In the genomic region with DNA sequence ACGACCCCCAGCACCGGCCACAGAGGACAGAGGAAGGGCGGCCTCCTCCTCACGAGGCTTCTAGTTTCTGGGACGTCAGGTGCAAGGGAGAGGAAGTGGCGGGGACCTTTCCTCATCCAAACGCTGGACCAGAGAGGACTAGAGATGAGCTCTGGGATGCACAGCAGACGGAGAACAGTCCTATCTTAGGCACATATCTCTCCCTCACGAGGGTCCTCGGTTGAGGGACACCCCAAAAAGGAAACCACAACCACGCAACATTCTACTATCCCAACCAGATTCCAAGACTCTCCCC, we compare ENCODE assay signal across 9 mouse cellular contexts. TPM values are rescaled to one million over a fixed set of nuclear protein-coding genes. Genes with fewer than 3 reads are reported as not detected.
DNase-seq lines count a peak whose midpoint lies in the region; ATAC-seq and TF ChIP-seq lines count a peak whose summit lies in the region.
"Had no signal": no experiment of that assay in that cellular context is flagged by ENCODE, and none has a peak within 500 bp of the region (broad histone marks: within the 10 kb centered on the region; RNA-seq: fewer than 3 reads in every experiment).

No protein-coding gene starts in this region.

- whole genome bisulfite sequencing in kidney, postnatal 0 days: 3% methylated on average over 11 of the region's 11 CpGs
- WGBS in embryonic facial prominence, embryonic 14.5 days: 7% methylated on average over 11 of the region's 11 CpGs
- WGBS in intestine, postnatal 0 days: 7% methylated on average over 11 of the region's 11 CpGs
- whole genome bisulfite sequencing in neural tube, embryonic 11.5 days: 2% methylated on average over 11 of the region's 11 CpGs

- peak overlapping the region; percentile 64 for H3K4me3 ChIP-seq in kidney, postnatal 0 days (replicated peaks; ENCODE audit: low read depth, low read length)
- peak overlapping the region; percentile 66 for H3K4me3 ChIP-seq in embryonic facial prominence, embryonic 14.5 days (ENCODE audit: low read depth, low read length)
- H3K4me3 ChIP-seq in intestine, postnatal 0 days (ENCODE audit: low read depth, low read length): peak overlapping the region; percentile 59
- peak overlapping the region; percentile 94 for H3K4me3 ChIP-seq in neural tube, embryonic 11.5 days (ENCODE audit: low read depth, low read length)

- H3K4me1 ChIP-seq in kidney, postnatal 0 days (replicated peaks; ENCODE audit: insufficient read depth, low read length): peaks cover 52% of the 10 kb centered on the region
- peaks cover 48% of the 10 kb centered on the region for H3K4me1 ChIP-seq in embryonic facial prominence, embryonic 14.5 days (ENCODE audit: control insufficient read depth, insufficient read depth, low read length)
- H3K4me1 ChIP-seq in intestine, postnatal 0 days (replicated peaks; ENCODE audit: control insufficient read depth, insufficient read depth, low read length): 0 out of 2 replicates have a peak, but pooled peaks cover 7% of the 10 kb centered on the region
- peaks cover 46% of the 10 kb centered on the region for H3K4me1 ChIP-seq in neural tube, embryonic 11.5 days (ENCODE audit: control insufficient read depth, insufficient read depth, low read length)

- peaks cover 12% of the 10 kb centered on the region; the same call in 1 of the 2 replicates for H3K27me3 ChIP-seq in kidney, postnatal 0 days (ENCODE audit: insufficient read depth, low read length)
- peaks cover 29% of the 10 kb centered on the region for H3K27me3 ChIP-seq in embryonic facial prominence, embryonic 14.5 days (replicated peaks; ENCODE audit: control insufficient read depth, insufficient read depth, low read length)
- H3K27me3 ChIP-seq in intestine, postnatal 0 days (replicated peaks; ENCODE audit: control insufficient read depth, insufficient read depth, low read length): peaks cover 57% of the 10 kb centered on the region
- H3K27me3 ChIP-seq in neural tube, embryonic 11.5 days (ENCODE audit: control insufficient read depth, insufficient read depth, low read length): peaks cover 16% of the 10 kb centered on the region

- intact Hi-C loops in left cerebral cortex, postnatal 36 days (cut with DNase I): no loop called here

- H3K9me3 ChIP-seq in kidney, postnatal 0 days (replicated peaks; ENCODE audit: low read length): no peaks in the 10 kb centered on the region
- H3K9me3 ChIP-seq in embryonic facial prominence, embryonic 14.5 days (ENCODE audit: control insufficient read depth, low read length): 0 out of 2 replicates have a peak, but pooled peaks cover 4% of the 10 kb centered on the region
- no peaks in the 10 kb centered on the region for H3K9me3 ChIP-seq in intestine, postnatal 0 days (ENCODE audit: control insufficient read depth)
- H3K9me3 ChIP-seq in neural tube, embryonic 11.5 days (ENCODE audit: control insufficient read depth, low read length): no peaks in the 10 kb centered on the region

- no peak for ATAC-seq in kidney, postnatal 0 days (replicated peaks; ENCODE audit: low FRiP score, low read depth)
- no peak for ATAC-seq in embryonic facial prominence, embryonic 14.5 days (ENCODE audit: low read depth)
- ATAC-seq in intestine, postnatal 0 days: no peak
- ATAC-seq in neural tube, embryonic 11.5 days (ENCODE audit: insufficient read depth, low FRiP score, low TSS enrichment): no peak

- H3K27ac ChIP-seq in kidney, postnatal 0 days: no peak overlapping the region
- H3K27ac ChIP-seq in embryonic facial prominence, embryonic 14.5 days (replicated peaks; ENCODE audit: low read depth, low read length): no peak overlapping the region
- no peak overlapping the region for H3K27ac ChIP-seq in intestine, postnatal 0 days (ENCODE audit: low read depth, low read length)
- no peak overlapping the region for H3K27ac ChIP-seq in neural tube, embryonic 11.5 days (ENCODE audit: low read depth, low read length)

- H3K9ac ChIP-seq in kidney, postnatal 0 days (ENCODE audit: low read depth, low read length): peak overlapping the region; percentile 80
- H3K9ac ChIP-seq in embryonic facial prominence, embryonic 14.5 days (ENCODE audit: low read depth, low read length): peak overlapping the region; percentile 92
- no peak overlapping the region for H3K9ac ChIP-seq in intestine, postnatal 0 days (ENCODE audit: low read depth, low read length)
- peak overlapping the region; percentile 97 for H3K9ac ChIP-seq in neural tube, embryonic 11.5 days (ENCODE audit: low read length)

- H3K36me3 ChIP-seq in kidney, postnatal 0 days (ENCODE audit: insufficient read depth, low read length): no peaks in the 10 kb centered on the region
- H3K36me3 ChIP-seq in embryonic facial prominence, embryonic 14.5 days (ENCODE audit: control insufficient read depth, insufficient read depth, low read length): no peaks in the 10 kb centered on the region
- no peaks in the 10 kb centered on the region for H3K36me3 ChIP-seq in intestine, postnatal 0 days (ENCODE audit: control insufficient read depth, insufficient read depth)
- H3K36me3 ChIP-seq in neural tube, embryonic 11.5 days (ENCODE audit: control insufficient read depth, insufficient read depth, low read length): no peaks in the 10 kb centered on the region

- DNase-seq in kidney, postnatal 0 days (ENCODE audit: low spot score): no peak
- no peak for DNase-seq in kidney, postnatal 14 days
- no peak for DNase-seq in embryonic facial prominence, embryonic 14.5 days (ENCODE audit: low spot score)
- no peak for DNase-seq in neural tube, embryonic 11.5 days (ENCODE audit: low spot score)
- DNase-seq in adrenal gland, postnatal 14 days: no peak
- DNase-seq in left cerebral cortex, postnatal 36 days (ENCODE audit: low spot score in 2 of 2): no peak
- no peak for DNase-seq in left cerebral cortex, adult 18-20 months (ENCODE audit: low spot score in 2 of 2)

- peak overlapping the region; percentile 99 for H3K4me2 ChIP-seq in kidney, postnatal 0 days (ENCODE audit: low read length)
- H3K4me2 ChIP-seq in embryonic facial prominence, embryonic 14.5 days (ENCODE audit: low read depth, low read length): peak overlapping the region; percentile 96
- H3K4me2 ChIP-seq in intestine, postnatal 0 days (replicated peaks; ENCODE audit: low read depth): peak overlapping the region; percentile 80
- peak overlapping the region; percentile 94 for H3K4me2 ChIP-seq in neural tube, embryonic 11.5 days (ENCODE audit: low read depth)

- TF ChIP-seq CTCF in kidney, postnatal 0 days (IDR thresholded peaks at IDR 0.05; ENCODE audit: low read depth): no peak
- no peak for TF ChIP-seq CTCF in intestine, postnatal 0 days (IDR thresholded peaks at IDR 0.05; ENCODE audit: low read depth)

RNA-seq across cellular contexts. Expression of a gene that starts 2.7 kb away (rescaled TPM):
- 44.7 and 45.3 TPM in 2 replicates for polyA plus RNA-seq in kidney, postnatal 0 days (2015; fragmentation: Nextera tagmentation; extraction: Ambion mirVana)
- polyA plus RNA-seq in embryonic facial prominence, embryonic 14.5 days (2014; fragmentation: Nextera tagmentation; extraction: Ambion mirVana): 104 and 116 TPM in 2 replicates
- polyA plus RNA-seq in intestine, postnatal 0 days (2015; fragmentation: Nextera tagmentation; extraction: Ambion mirVana): 15.2 and 15.7 TPM in 2 replicates
- polyA plus RNA-seq in neural tube, embryonic 11.5 days (2014; fragmentation: Nextera tagmentation; extraction: Ambion mirVana): 164 and 174 TPM in 2 replicates
- 97.0 and 102 TPM in 2 replicates for total RNA-seq in adrenal gland, postnatal 14 days (2021)
- total RNA-seq in left cerebral cortex, postnatal 36 days (2021): 100 to 1,000 TPM; 576 to 675 TPM
- 100 to 1,000 TPM; 588 to 594 TPM for total RNA-seq in left cerebral cortex, adult 18-20 months (2021)

RNA-seq across cellular contexts. Expression of a gene that starts 38.7 kb away (rescaled TPM):
- polyA plus RNA-seq in kidney, postnatal 0 days (2015; fragmentation: Nextera tagmentation; extraction: Ambion mirVana): not detected in 2 replicates
- polyA plus RNA-seq in embryonic facial prominence, embryonic 14.5 days (2014; fragmentation: Nextera tagmentation; extraction: Ambion mirVana): not detected in 2 replicates
- polyA plus RNA-seq in intestine, postnatal 0 days (2015; fragmentation: Nextera tagmentation; extraction: Ambion mirVana): not detected in 2 replicates
- polyA plus RNA-seq in neural tube, embryonic 11.5 days (2014; fragmentation: Nextera tagmentation; extraction: Ambion mirVana): not detected in 2 replicates
- total RNA-seq in adrenal gland, postnatal 14 days (2021): not detected in 2 replicates
- not detected for total RNA-seq in left cerebral cortex, postnatal 36 days (2021)
- total RNA-seq in left cerebral cortex, adult 18-20 months (2021): not detected
- total RNA-seq: left cerebral cortex, postnatal 10 days had no signal
